Mouse (Mus musculus): ENCODE measurements around the gene Ssr3. TPM values are rescaled to one million over a fixed set of nuclear protein-coding genes. Genes with fewer than 3 reads are reported as not detected.
"Not testable (repeated sequence)": the region's sequence is repeated elsewhere in the genome, so short reads cannot be mapped to it uniquely, and the experiment has no call there.

The Ssr3 gene
- 100 to 1,000 TPM; 169 to 182 TPM for total RNA-seq (2021)
- long read RNA-seq, experiment 1, transcript Ssr3-201 (5 exons, 2,957 nt), result major isoform, 98 of 110 reads
- long read RNA-seq, experiment 1, partial matches to known transcripts, result 0 of 110 reads
- long read RNA-seq, experiment 1, other reads (novel, unspliced or antisense), result 11 of 110 reads
- long read RNA-seq, experiment 2, transcript Ssr3-201 (5 exons, 2,957 nt), result major isoform, 154 of 171 reads
- long read RNA-seq, experiment 2, partial matches to known transcripts, result 1 of 171 reads
- long read RNA-seq, experiment 2, other reads (novel, unspliced or antisense), result 16 of 171 reads

DNA sequence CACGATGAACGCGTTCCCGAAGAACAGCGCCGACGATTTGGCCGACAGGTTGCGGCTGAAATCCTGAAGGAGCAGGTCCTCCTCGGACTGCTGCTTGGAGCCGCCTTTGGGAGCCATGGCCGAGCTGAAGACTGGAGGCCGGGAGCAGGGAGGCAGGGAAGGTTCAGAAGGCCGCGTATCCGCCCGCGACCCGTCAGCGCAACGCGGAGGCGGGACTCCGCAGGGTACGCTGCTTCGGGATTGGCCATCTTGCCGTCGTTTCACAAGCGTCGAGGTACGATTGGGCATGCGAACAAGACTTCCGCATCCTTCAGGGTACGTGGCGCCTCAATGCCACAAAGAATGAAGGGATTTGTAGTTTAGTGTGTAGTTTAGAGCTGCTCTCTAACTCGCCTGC lies at the start of gene Ssr3:
Ssr3 (minus strand) TSS at position 203 of the 397 bp plus-strand sequence.
- peak; percentile 97 for DNase-seq
- intact Hi-C loops (cut with DNase I; ENCODE audit: low total_unique reads), result no loop called here

DNA sequence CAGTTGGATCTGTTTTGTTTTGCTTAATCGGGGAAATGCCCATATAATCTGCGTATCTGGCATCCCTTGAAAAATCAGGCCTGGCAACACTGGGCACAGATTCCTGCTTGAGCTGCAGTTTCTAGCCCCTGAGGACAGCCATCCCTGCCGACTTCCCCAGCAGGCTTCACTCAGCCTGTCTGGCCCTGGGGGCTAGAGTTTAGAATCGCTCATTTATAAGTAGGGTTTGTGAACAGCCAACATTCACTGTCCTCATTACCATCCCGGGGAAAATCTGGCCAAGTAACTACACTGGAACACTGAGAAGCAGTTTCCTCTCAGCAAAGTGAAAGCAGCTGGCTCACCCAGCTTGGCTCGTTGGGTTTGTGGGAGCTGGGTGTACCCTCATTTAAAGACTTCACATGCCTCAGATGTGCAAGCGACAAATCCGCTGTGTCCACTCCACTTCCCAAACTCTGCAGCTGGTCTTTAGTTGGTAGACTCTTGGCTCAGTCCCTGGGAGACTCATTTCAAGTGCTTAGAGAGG lies 49.2 kb upstream of the Ssr3 start:
- intact Hi-C loops (cut with DNase I; ENCODE audit: low total_unique reads), result no loop called here
- peak; percentile 49 for DNase-seq

DNA sequence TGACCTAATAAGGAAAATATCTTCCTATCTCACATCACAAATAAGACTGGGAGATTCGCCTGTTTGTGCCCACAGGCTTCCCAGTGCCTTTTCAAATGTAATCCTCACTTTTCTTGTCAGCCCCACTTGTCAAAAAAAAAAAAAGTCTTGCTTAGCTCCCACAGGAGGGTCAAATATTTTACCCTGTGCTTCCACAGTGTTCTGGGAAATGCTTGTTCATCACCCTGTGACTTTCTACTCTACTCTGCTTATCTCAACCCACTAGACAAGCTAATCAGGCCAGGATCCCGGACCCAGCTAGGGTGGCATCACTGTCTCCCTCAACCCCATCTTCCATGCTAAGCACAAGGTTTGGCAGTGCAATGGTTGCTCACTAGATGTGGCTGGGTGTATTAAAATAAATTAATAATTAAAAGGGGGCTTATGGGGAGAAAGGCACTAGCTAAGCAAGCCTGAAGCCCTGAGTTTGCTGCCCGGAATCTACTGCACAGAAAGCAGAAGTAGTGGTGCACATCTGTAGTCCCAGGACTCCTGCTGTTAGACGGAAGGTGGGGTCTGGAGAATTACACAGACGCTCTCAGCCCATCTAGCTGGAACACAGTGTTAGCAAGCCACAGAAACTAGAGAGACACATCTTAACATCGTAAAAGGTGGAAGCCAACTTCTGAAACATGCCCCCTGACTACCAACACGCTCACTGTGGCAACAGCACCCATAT lies 46.2 kb upstream of the Ssr3 start:
- DNase-seq, result no peak
- intact Hi-C loops (cut with DNase I; ENCODE audit: low total_unique reads), result no loop called here

DNA sequence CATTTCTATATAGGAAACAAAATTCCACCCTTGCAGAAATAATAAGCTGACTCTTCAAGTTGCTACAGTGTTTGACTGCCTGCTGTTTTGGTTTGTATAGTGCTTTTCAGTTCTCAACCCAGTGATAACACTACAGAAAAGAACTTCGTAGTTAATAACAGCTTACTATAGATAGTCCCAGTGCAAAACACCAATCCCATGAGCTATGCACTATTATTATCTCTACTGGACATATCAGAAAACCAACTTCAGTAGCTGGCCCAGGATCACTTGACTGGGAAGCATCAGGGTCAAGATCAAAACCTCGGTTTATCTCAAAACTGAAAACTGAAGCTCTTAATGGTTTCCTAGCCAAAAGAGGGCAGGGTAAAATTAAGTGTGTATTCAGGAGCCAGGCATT lies 43.4 kb upstream of the Ssr3 start:
- intact Hi-C loops (cut with DNase I; ENCODE audit: low total_unique reads), result no loop called here
- DNase-seq, result no peak

DNA sequence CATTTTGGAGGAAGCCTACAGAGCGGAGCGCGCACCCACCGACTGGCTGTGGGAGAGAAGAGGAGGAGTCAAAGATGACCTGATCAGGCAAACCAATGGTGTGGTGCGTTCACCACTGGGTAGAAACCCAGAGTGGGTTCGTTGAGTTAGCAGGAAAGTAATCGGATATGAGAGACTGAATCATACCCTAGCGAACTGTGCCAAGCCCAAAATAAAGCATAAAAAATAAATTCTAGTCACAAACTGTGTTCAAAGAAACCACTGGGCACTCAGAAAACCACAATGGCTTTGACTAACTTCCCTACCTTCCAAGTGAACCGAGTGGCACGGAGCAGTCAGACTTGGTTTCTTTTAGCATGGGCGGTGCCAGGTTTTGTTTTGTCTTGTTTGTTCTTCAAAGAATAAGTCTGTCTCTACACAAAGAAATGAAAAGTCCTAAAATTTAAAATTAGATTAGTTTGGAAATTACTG lies 42.7 kb upstream of the Ssr3 start:
- intact Hi-C loops (cut with DNase I; ENCODE audit: low total_unique reads), result no loop called here
- DNase-seq, result no peak

DNA sequence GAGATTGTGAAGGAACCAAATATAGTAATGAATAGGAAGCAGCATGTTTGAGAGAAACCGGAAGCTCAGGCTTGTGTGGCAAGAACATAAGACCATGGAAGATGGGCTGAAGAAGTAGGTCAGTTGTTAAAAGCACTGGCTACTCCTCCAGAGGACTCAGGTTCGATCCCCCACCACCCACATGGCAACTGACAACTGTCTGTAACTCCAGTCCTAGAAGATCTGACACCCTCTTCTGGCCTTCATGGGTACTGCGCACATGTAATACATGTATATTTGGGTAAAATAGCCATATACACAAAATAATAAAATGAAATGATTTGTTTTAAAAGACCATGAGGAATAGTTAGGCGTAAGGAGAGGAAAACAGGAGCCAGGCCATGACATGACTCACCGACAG lies 39.8 kb upstream of the Ssr3 start:
- intact Hi-C loops (cut with DNase I; ENCODE audit: low total_unique reads), result no loop called here
- DNase-seq, result no peak

DNA sequence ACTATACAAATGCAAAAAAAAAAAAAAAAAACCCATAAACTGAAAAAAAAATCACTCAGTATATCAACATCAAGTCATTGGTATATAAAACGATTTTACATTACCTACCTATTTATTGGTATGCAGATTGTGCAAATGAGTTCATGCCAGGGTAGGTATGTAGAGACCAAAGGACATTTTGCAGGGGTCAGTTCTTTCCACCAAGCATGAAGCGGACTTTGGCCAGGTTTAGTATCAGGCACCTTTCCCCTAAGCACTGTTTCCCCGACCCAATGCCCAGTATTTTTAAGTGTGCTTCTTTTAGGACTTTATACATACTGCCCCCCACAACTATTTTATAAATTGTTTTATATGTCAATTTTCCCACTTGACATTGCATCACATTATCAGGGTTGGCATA lies 27.3 kb upstream of the Ssr3 start:
- no peak for DNase-seq
- intact Hi-C loops (cut with DNase I; ENCODE audit: low total_unique reads), result no loop called here

DNA sequence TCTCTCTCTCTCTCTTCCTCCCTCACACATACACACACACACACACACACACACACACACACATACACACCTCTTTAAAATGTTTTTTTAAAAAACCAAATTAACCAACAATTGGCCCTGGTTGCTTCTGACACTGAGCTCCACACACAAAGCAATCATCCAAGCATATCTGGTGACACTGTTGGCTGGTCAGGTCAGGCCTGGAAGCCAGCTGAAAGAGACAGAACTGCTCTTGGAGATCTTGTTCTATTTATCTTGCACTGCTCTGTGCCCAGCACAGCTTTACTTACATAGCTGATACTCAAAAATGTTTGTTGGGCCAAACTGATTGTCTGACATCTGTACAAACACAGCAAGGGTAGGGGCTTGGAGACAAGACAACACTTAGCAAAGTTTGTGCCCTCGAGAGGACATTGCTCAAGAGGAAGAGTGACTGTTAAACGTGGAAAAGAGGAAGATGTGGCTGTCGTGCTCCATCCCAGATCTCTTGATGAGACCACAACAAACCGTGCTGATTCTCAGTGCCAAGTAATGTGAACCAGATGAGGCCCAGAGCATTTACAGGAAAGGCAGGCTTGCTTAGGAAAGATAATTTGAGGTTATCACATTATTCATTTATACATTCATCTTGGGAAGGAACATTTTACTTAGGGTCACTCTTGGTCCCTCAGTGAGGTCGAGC lies 25.6 kb upstream of the Ssr3 start:
- intact Hi-C loops (cut with DNase I; ENCODE audit: low total_unique reads), result no loop called here
- no peak for DNase-seq

DNA sequence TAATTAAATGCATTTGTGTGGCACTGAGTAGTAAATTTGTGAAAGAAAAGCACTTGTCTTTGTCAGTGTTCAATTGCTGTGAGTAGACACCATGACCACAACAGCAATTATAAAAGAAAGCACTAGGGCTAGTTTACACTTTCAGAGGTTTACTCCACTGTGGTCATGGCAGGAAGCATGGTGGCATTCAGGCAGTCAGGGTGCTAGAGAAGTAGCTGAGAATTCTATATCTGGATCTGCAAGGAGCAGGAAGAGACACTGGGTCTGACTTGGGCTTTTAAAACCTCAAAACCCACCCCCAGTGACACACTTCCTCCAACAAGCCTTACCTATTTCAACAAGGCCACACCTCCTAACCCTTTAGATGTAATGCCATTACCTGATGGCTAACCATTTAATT lies 24.1 kb upstream of the Ssr3 start:
- intact Hi-C loops (cut with DNase I; ENCODE audit: low total_unique reads), result no loop called here

DNA sequence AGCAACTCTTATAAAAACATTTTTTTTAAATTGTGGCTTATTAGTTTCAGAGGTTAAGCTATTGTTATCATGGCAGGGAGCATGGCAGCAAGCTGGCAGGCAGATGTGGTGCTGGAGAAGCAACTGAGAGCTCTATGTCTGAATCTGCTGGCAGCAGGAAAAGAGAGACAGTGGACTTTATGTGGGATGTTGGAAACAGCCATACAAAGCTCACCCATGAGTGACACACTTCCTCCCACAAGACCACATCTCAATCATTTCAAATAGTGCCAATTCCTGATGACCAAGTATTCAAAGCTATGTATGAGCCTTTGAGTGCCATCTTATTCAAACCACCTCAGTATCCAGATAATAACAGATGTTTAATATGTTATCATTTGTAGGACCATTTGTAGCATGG lies 15.5 kb upstream of the Ssr3 start:
- intact Hi-C loops (cut with DNase I; ENCODE audit: low total_unique reads), result no loop called here
- DNase-seq, result no peak

More for the DNA sequence above, 24.1 kb upstream of the Ssr3 start:
- no peak for DNase-seq

DNA sequence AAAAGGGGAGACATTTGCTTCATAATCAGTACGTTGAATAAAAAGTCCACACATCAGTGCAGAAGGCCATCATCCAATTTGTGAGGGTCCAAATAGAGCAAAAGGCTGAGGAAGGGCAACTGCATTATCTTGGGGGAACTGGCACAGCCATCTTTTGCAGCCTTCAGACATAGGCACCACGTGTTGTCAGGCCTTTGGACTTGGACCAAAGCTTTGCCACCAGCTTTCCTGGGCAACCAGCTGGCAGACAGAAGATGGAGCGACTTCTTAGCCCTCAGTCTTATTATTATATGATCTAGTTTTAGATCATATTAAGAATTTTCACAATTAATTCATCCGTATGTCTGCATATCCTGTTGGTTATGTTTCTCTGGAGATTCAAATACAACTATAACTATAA lies 13.4 kb upstream of the Ssr3 start:
- no peak for DNase-seq
- intact Hi-C loops (cut with DNase I; ENCODE audit: low total_unique reads), result no loop called here

DNA sequence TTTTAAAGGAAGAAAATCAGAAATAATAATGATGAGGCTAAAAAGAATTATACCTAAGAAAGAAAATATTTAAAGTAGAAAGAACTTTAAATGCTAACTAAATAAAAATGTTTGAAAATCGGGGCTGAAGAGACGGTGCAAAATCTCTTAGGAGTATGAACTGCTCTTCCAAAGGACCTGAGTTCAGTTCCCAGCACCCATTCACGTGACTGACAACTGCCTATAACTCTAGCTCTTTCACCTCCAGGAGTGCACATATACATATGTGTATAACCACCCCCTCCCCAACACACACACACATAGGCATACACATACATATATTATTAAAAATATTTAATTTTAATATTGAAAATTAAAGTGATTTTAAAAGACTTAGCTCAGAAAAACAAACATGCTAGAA lies 5.1 kb upstream of the Ssr3 start:
- intact Hi-C loops (cut with DNase I; ENCODE audit: low total_unique reads), result no loop called here
- no peak for DNase-seq

DNA sequence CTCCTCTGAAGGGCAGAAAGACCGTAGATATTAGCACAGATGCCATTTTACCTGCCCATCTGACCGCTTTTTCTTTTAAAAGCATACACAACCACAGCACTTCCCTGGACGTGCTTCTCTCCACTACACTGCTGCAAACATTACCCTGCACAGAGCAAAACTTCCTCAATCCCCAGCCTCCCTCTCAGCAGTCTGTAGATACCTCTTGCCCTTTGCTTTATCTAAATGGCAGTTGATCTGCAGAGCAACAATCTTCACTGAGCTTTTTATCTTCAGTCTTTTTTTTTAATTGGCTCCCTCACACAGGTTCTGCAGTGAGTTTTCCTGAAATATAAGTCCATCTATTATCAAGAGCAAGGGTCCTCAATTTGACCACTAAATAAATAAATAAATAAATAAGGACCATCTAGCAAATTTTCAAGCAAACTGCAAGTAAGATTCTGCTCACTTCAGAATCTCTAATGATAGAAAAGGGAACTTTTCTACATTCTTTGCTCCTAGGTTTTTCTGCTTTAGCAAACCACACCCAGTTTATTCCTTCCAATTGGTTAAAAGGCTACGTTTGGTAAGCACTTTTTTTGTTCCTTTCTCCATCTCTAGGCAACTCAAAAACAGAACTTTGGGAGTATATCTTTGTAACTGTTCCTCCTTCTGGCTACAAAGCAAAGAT lies 4.5 kb upstream of the Ssr3 start:
- no peak for DNase-seq
- intact Hi-C loops (cut with DNase I; ENCODE audit: low total_unique reads), result no loop called here

DNA sequence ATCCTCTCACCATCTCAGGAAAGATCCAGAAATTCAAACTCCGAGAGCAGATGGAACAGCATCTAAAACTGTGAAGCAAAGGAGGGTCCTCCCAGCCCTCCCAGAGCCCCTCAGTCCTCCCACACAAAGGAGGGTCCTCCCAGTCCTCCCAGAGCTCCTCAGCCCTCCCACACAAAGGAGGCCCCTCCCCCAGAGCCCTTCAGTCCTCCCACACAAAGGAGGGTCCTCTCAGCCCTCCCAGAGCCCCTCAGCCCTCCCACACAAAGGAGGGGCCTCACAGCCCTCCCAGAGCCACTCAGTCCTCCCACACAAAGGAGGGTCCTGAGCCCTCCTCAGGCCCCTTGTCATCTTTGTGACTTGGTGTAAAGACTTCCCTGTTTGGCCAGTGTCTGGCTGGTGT lies 2.7 kb upstream of the Ssr3 start:
- DNase-seq; intact Hi-C loops (cut with DNase I; ENCODE audit: low total_unique reads): not testable (repeated sequence)

DNA sequence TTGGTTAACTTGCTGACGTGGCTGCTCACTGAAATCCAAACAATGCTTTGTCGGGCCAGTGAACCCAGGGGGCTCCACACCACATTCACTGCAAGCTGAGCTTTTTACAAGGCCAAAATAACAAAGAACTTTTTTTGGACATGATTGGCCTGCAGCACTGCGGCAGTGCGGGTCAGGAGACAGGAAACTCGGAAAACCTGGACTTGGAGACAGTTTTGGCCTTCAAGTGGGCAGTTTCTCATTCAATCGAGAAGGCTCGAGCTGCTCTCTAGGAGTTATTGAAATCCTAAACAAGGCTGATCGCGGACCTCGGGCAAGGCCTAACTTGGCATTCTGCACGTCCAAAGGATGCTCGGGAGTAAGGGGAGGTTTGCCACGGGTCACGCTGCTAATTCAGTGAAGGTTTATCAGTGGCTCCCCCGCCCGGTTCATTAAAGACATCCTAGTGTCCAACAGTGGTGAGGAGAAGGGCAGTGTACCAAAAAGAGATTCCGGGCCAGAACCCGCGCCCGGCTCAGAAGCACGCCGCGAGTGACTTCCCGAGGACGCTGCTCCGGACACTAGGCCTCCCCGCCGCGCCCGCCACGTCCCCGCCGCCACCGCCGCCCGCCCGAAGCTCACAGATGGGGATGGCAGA lies 521 bp downstream of the Ssr3 start:
- intact Hi-C loops (cut with DNase I; ENCODE audit: low total_unique reads), result no loop called here
- DNase-seq, result peak; percentile 14

DNA sequence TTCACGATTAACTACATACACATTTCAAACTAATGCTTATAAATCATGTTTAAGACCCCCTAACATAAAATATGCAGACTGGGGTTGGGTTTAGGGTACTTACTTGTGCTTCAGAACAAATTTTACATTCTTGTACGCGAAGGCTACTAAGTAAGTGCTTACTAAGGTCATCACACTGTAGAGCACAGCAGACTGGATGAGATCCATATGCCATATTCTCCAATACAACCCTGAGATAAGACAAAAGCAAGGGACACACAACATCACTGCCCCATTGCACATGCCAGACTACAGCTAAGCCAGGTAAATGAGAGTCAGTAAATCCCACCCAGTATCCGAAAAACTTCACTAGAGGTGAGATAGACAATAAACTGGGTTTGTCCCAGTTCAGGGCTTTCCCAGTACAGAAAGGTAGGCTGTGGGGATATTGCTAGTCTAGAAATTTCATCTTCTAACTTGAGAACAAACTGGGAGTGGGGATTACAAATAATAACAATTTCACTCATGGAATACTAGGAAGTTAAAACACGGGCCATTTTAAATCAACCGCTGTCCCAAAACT lies 1.1 kb downstream of the Ssr3 start:
- intact Hi-C loops (cut with DNase I; ENCODE audit: low total_unique reads), result no loop called here
- no peak for DNase-seq

DNA sequence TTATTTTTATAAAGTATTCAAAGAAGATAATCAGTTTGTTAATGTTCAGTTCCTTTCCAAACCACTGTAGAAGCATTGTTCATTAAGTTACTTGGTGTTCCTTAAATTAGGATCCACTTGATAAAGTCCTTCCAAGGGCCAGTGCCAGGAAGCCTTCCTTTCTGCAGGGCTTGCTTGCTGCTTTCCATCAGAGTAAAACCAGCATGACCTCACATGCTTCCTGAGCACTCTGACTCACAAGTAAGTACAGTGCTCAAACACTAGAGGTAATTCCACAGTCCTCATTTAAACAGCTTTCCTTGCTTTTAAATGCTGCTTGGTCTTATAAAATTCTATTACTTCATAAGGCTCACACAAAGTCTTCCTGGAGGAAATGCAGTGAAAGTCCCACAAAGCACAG lies 6.7 kb downstream of the Ssr3 start:
- intact Hi-C loops (cut with DNase I; ENCODE audit: low total_unique reads), result loop anchor here (5.0 to 10.0 kb wide), 2 partner anchors 142 to 539 kb away; partner anchors contain the start of gene Tiparp
- no peak for DNase-seq

DNA sequence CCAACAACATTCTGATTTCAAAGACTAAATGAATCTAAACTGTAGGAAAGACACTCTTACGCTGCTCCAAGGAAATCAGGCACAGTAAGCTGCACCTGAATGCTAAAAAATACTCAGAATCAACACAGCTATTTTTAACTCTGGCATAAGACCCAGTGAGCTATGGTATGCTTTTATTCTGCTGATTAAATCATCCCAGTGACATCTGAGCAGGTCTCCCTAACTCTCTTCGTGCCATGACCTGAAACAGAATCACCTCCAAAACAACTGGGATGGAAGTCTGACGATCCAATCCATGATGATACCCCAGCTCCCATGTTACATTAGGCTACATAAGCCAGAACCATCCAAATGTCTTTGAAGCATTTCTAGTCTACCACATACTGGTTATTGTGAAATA lies 8.0 kb downstream of the Ssr3 start:
- intact Hi-C loops (cut with DNase I; ENCODE audit: low total_unique reads), result loop anchor here (10.0 kb wide), 1 partner anchor 540 kb away; no protein-coding TSS in a partner anchor

DNA sequence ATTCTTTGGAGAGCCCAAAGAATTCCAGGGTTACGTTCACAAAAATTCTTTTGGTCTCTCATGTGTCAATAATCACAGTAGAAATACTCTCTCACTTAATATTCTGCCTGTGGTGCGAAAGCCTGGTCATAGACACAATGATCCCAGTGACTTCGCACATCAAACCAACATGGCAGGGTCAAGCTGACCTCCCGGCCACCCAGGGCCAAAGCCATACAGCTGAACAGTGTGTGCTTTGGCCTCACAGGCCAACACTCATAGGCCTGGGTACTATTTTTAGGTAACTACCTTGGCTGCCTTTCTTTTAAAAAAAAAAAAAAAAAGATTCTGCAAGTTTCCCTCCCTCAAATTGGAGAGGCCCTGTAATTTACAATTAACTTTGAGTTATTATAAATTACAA lies 11.3 kb downstream of the Ssr3 start:
- no peak for DNase-seq
- intact Hi-C loops (cut with DNase I; ENCODE audit: low total_unique reads), result loop anchor here (10.0 kb wide), 1 partner anchor 544 kb away; no protein-coding TSS in a partner anchor

More for the DNA sequence above, 8.0 kb downstream of the Ssr3 start:
- DNase-seq, result no peak

Data from gastrocnemius, postnatal 14 days (tissue).